Mouse (Mus musculus) kidney, adult 2 months (tissue): ENCODE data around the gene Sgsm2. TPM values are rescaled to one million over a fixed set of nuclear protein-coding genes. Genes with fewer than 3 reads are reported as not detected.
A peak's percentile ranks its signal among the peaks of the same experiment; 100 is the strongest.
"Not testable (repeated sequence)": the region's sequence is repeated elsewhere in the genome, so short reads cannot be mapped to it uniquely, and the experiment has no call there.

ENCODE experiments used
- DNase-seq: peaks from one replicate; pipeline ENCODE4 v3.0.0; 2021
- H3K27ac ChIP-seq: fragments of 200-500 bp; 2 replicates; pipeline ENCODE4 v1.5.1; 2012; ENCODE audit warnings: low read depth, low read length, control low read depth, inconsistent platforms; ENCODE audit not compliant: insufficient read depth
- H3K27me3 ChIP-seq: fragments of 200-500 bp; replicated peaks from 2 replicates; pipeline ENCODE4 v1.6.1; 2012; ENCODE audit warnings: mild to moderate bottlenecking, moderate library complexity, low read length, inconsistent platforms; ENCODE audit not compliant: control insufficient read depth, insufficient read depth
- H3K36me3 ChIP-seq: fragments of 200-500 bp; 2 replicates; pipeline ENCODE4 v1.6.1; 2012; ENCODE audit warnings: mild to moderate bottlenecking, moderate library complexity, low read length, inconsistent platforms; ENCODE audit not compliant: control insufficient read depth, insufficient read depth
- H3K4me1 ChIP-seq: fragments of 200-500 bp; 2 replicates; pipeline ENCODE4 v1.6.1; 2011; ENCODE audit warnings: low read length; ENCODE audit not compliant: control insufficient read depth, insufficient read depth
- H3K4me3 ChIP-seq: fragments of 200-500 bp; 2 replicates; pipeline ENCODE4 v1.5.1; 2011; ENCODE audit warnings: mild to moderate bottlenecking, low read depth, low read length, control low read depth; ENCODE audit not compliant: insufficient read depth
- CTCF ChIP-seq: fragments of 200-500 bp; conservative IDR thresholded peaks from 2 replicates; pipeline ENCODE4 v1.5.1; 2011; ENCODE audit warnings: low read depth, mild to moderate bottlenecking, control low read depth, low read length, moderate library complexity, mixed read lengths; ENCODE audit not compliant: insufficient read depth, insufficient read length
- POLR2A ChIP-seq: fragments of 200-500 bp; IDR thresholded peaks from one replicate; pipeline ENCODE4 v1.6.1; 2011; ENCODE audit warnings: low read depth, low read length, control low read depth
- WGBS: fragments of 180-500 bp; shearing (Covaris S2); methylation state at CpG from one replicate; pipeline ENCODE4 v1.1.7; 2018; 5-methylcytosine and 5-hydroxymethylcytosine counted together
- polyA plus RNA-seq: library from polyadenylated mRNA; depleted of rRNA; stranded (reverse); fragments of >200 nt; gene quantifications from 2 replicates; pipeline ENCODE4 v1.2.3, GENCODE M21; 2012

Sgsm2 gene
- polyA plus RNA-seq, 1 experiment: 27.5 TPM

- no peaks in the 10 kb centered on the region; the same call in 1 of the 2 replicates for H3K4me1 ChIP-seq
- H3K27me3 ChIP-seq: no peaks in the 10 kb centered on the region
- no peak for TF ChIP-seq POLR2A
- TF ChIP-seq CTCF: no peak
- DNase-seq: peak; percentile 26
- no peaks in the 10 kb centered on the region for H3K36me3 ChIP-seq
- H3K27ac ChIP-seq: no peak overlapping the region
- H3K4me3 ChIP-seq: no peak overlapping the region
Observed at GRCm38 (mm10) chr11:74815795-74816194, 81.1 kb downstream of the Sgsm2 start.

DNA sequence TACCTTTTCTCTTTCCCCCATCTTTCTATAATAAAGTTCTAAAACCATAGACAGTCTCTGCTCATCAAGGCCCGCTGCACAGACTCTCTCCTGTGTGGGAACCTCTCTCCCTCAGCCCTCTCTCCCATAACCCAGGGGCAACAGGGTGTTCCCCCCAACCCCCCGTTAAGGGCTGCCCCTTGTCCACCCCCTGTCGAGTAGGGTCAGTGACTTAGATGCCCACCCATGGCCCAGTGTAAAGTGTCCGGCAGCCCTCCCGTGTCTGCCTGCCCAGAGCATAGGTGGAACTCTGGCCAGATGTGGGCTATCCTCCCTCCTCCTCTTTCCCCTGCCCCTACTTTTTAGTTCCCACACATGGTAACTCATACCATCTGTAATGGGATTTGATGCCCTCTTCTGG lies 85.3 kb downstream of the Sgsm2 start:
- 66% methylated on average over 5 of the region's 5 CpGs for WGBS
- no peaks in the 10 kb centered on the region; the same call in 1 of the 2 replicates for H3K36me3 ChIP-seq
- TF ChIP-seq POLR2A (no peak), CTCF (no peak)

GRCm38 (mm10) chr11:74811027-74811426 lies 85.8 kb downstream of the Sgsm2 start:
- H3K36me3 ChIP-seq: not testable (repeated sequence)

More for the DNA sequence above, 85.3 kb downstream of the Sgsm2 start:
- H3K27ac ChIP-seq: no peak overlapping the region
- H3K4me1 ChIP-seq: no peaks in the 10 kb centered on the region
- no peaks in the 10 kb centered on the region for H3K27me3 ChIP-seq
- H3K4me3 ChIP-seq: no peak overlapping the region
- DNase-seq: no peak

GRCm38 (mm10) chr11:74810134-74810533 lies 86.7 kb downstream of the Sgsm2 start:
- no peak for DNase-seq
- Histone ChIP-seq H3K36me3 (peaks cover under 1% of the 10 kb centered on the region), H3K4me3 (no peak overlapping the region), H3K27me3 (no peaks in the 10 kb centered on the region), H3K27ac (no peak overlapping the region), H3K4me1 (no peaks in the 10 kb centered on the region)
- TF ChIP-seq CTCF (no peak), POLR2A (no peak)

More at GRCm38 (mm10) chr11:74811027-74811426, 85.8 kb downstream of the Sgsm2 start:
- H3K4me3 ChIP-seq, H3K27ac ChIP-seq, H3K4me1 ChIP-seq, H3K27me3 ChIP-seq, DNase-seq: not testable (repeated sequence)
- 66% methylated on average over 3 of the region's 3 CpGs for WGBS

- no peak overlapping the region for H3K27ac ChIP-seq
- H3K4me1 ChIP-seq: no peaks in the 10 kb centered on the region
- TF ChIP-seq POLR2A: no peak
- TF ChIP-seq CTCF: no peak
- no peaks in the 10 kb centered on the region for H3K27me3 ChIP-seq
- no peak overlapping the region for H3K4me3 ChIP-seq
- peaks cover 4% of the 10 kb centered on the region for H3K36me3 ChIP-seq
- no peak for DNase-seq
- 93% methylated on average over 6 of the region's 6 CpGs for WGBS
Observed at GRCm38 (mm10) chr11:74808251-74808853, 88.5 kb downstream of the Sgsm2 start.

- H3K36me3 ChIP-seq: peaks cover 5% of the 10 kb centered on the region
- H3K4me1 ChIP-seq: no peaks in the 10 kb centered on the region
- H3K27me3 ChIP-seq: no peaks in the 10 kb centered on the region
- TF ChIP-seq POLR2A: no peak
- TF ChIP-seq CTCF: no peak
- no peak overlapping the region for H3K27ac ChIP-seq
- no peak for DNase-seq
- H3K4me3 ChIP-seq: no peak overlapping the region
- 89% methylated on average over 6 of the region's 6 CpGs for WGBS
Observed at GRCm38 (mm10) chr11:74807246-74807882, 89.5 kb downstream of the Sgsm2 start.

- Histone ChIP-seq H3K4me1 (no peaks in the 10 kb centered on the region), H3K4me3 (no peak overlapping the region), H3K27ac (no peak overlapping the region), H3K36me3 (peaks cover 5% of the 10 kb centered on the region), H3K27me3 (no peaks in the 10 kb centered on the region)
- DNase-seq: no peak
- WGBS: 82% methylated on average over 3 of the region's 3 CpGs
- TF ChIP-seq POLR2A (no peak), CTCF (no peak)
Observed at GRCm38 (mm10) chr11:74804081-74804627, 92.7 kb downstream of the Sgsm2 start.
